Mouse (Mus musculus) liver, embryonic 13.5 days (tissue): ENCODE data around the gene Sh3rf1. TPM values are rescaled to one million over a fixed set of nuclear protein-coding genes. Genes with fewer than 3 reads are reported as not detected.
"Not testable (repeated sequence)": the region's sequence is repeated elsewhere in the genome, so short reads cannot be mapped to it uniquely, and the experiment has no call there.

Experiments used
- ATAC-seq: fragments of 200-750 bp; cut with Nextera tagmentation; 2 replicates; pipeline ENCODE4 v1.8.0; 2017; ENCODE audit warnings: low read depth, mild to moderate bottlenecking, moderate number of reproducible peaks, moderate library complexity
- DNase-seq: peaks from one replicate; pipeline ENCODE4 v3.0.0; 2022
- H3K27ac ChIP-seq: fragments of 300-500 bp; sonication (generic); 2 replicates; pipeline ENCODE4 v1.5.1; 2015; ENCODE audit warnings: moderate library complexity, mild to moderate bottlenecking, inconsistent platforms
- H3K27me3 ChIP-seq: fragments of 300-500 bp; sonication (generic); 2 replicates; pipeline ENCODE4 v1.6.1; 2015; ENCODE audit warnings: mild to moderate bottlenecking, inconsistent platforms
- H3K36me3 ChIP-seq: fragments of 300-500 bp; sonication (generic); 2 replicates; pipeline ENCODE4 v1.6.1; 2015; ENCODE audit warnings: mild to moderate bottlenecking, inconsistent platforms
- H3K4me1 ChIP-seq: fragments of 300-500 bp; sonication (generic); replicated peaks from 2 replicates; pipeline ENCODE4 v1.6.1; 2015; ENCODE audit warnings: inconsistent platforms
- H3K4me2 ChIP-seq: fragments of 300-500 bp; sonication (generic); 2 replicates; pipeline ENCODE4 v1.6.1; 2015; ENCODE audit warnings: inconsistent platforms, mild to moderate bottlenecking, moderate library complexity
- H3K4me3 ChIP-seq: fragments of 300-500 bp; sonication (generic); replicated peaks from 2 replicates; pipeline ENCODE4 v1.5.1; 2015; ENCODE audit warnings: mild to moderate bottlenecking, inconsistent platforms
- H3K9ac ChIP-seq: fragments of 300-500 bp; sonication (generic); 2 replicates; pipeline ENCODE4 v1.6.1; 2015; ENCODE audit warnings: mild to moderate bottlenecking, inconsistent platforms
- H3K9me3 ChIP-seq: fragments of 300-500 bp; sonication (generic); replicated peaks from 2 replicates; pipeline ENCODE4 v1.6.1; 2016; ENCODE audit warnings: inconsistent platforms
- whole genome bisulfite sequencing: fragments of 180-500 bp; shearing (Covaris S2); methylation state at CpG from one replicate; pipeline ENCODE4 v1.1.7; 2015; ENCODE audit not compliant: insufficient replicate concordance; 5-methylcytosine and 5-hydroxymethylcytosine counted together
- polyA plus RNA-seq: library from polyadenylated mRNA; unstranded; fragments of >200 nt; fragmentation: Nextera tagmentation; extraction: Ambion mirVana; gene quantifications from 2 replicates; pipeline ENCODE4 v1.2.1, GENCODE M21; 2015

Sh3rf1 gene
- polyA plus RNA-seq, 1 experiment from 2014 or later: 1.1 TPM

GRCm38 (mm10) chr8:61388341-61388740 is 164.7 kb downstream of the Sh3rf1 start:
- WGBS: 61% methylated on average over 9 of the region's 9 CpGs
- Histone ChIP-seq H3K36me3 (0 out of 2 replicates have a peak, but pooled peaks cover 6% of the 10 kb centered on the region), H3K4me1 (peaks cover 18% of the 10 kb centered on the region), H3K4me3 (no peak overlapping the region), H3K9me3 (no peaks in the 10 kb centered on the region), H3K27me3 (no peaks in the 10 kb centered on the region), H3K27ac (no peak overlapping the region), H3K9ac (no peak overlapping the region), H3K4me2 (no peak overlapping the region)
- DNase-seq: no peak
- ATAC-seq: no peak

- DNase-seq: no peak
- Histone ChIP-seq H3K4me3 (no peak overlapping the region), H3K27me3 (no peaks in the 10 kb centered on the region), H3K27ac (no peak overlapping the region), H3K4me1 (peaks cover 18% of the 10 kb centered on the region), H3K4me2 (no peak overlapping the region), H3K9ac (no peak overlapping the region), H3K9me3 (no peaks in the 10 kb centered on the region), H3K36me3 (no peaks in the 10 kb centered on the region)
- WGBS: 81% methylated on average over 18 of the region's 18 CpGs
- no peak for ATAC-seq
Measured at GRCm38 (mm10) chr8:61390307-61391057, 166.8 kb downstream of the Sh3rf1 start.

- WGBS: 85% methylated on average over 13 of the region's 13 CpGs
- no peak for ATAC-seq
Measured at GRCm38 (mm10) chr8:61391058-61391434, 167.4 kb downstream of the Sh3rf1 start.

GRCm38 (mm10) chr8:61397139-61397538 is 173.5 kb downstream of the Sh3rf1 start:
- DNase-seq (no peak), ATAC-seq (peak; percentile 83)
- H3K9ac ChIP-seq: no peak overlapping the region
- no peaks in the 10 kb centered on the region for H3K9me3 ChIP-seq
- 12% methylated on average over 2 of the region's 2 CpGs for WGBS
- peak overlapping the region; percentile 21; the same call in 1 of the 2 replicates for H3K4me3 ChIP-seq
- H3K27ac ChIP-seq: peak overlapping the region; percentile 61
- H3K27me3 ChIP-seq: no peaks in the 10 kb centered on the region
- H3K36me3 ChIP-seq: no peaks in the 10 kb centered on the region
- 0 out of 2 replicates have a peak overlapping the region, but pooled peaks have one; percentile 13 for H3K4me2 ChIP-seq
- peaks cover 22% of the 10 kb centered on the region for H3K4me1 ChIP-seq

More at GRCm38 (mm10) chr8:61391058-61391434, 167.4 kb downstream of the Sh3rf1 start:
- Histone ChIP-seq H3K9me3 (no peaks in the 10 kb centered on the region), H3K9ac (no peak overlapping the region), H3K27ac (no peak overlapping the region), H3K4me2 (no peak overlapping the region), H3K27me3 (no peaks in the 10 kb centered on the region), H3K36me3 (no peaks in the 10 kb centered on the region), H3K4me3 (no peak overlapping the region), H3K4me1 (peaks cover 18% of the 10 kb centered on the region)
- DNase-seq: no peak

GRCm38 (mm10) chr8:61397755-61398154 is 174.1 kb downstream of the Sh3rf1 start:
- DNase-seq (no peak), ATAC-seq (peak; percentile 29; the same call in 1 of the 2 replicates)
- Histone ChIP-seq H3K4me3 (no peak overlapping the region), H3K4me1 (peaks cover 16% of the 10 kb centered on the region), H3K27ac (no peak overlapping the region), H3K4me2 (no peak overlapping the region), H3K9me3 (no peaks in the 10 kb centered on the region), H3K9ac (no peak overlapping the region), H3K36me3 (no peaks in the 10 kb centered on the region), H3K27me3 (no peaks in the 10 kb centered on the region)
- WGBS: 45% methylated on average over 7 of the region's 7 CpGs

- no peaks in the 10 kb centered on the region for H3K27me3 ChIP-seq
- no peak overlapping the region for H3K4me2 ChIP-seq
- H3K9ac ChIP-seq: no peak overlapping the region
- no peak overlapping the region; the same call in 1 of the 2 replicates for H3K27ac ChIP-seq
- no peaks in the 10 kb centered on the region for H3K9me3 ChIP-seq
- DNase-seq (no peak), ATAC-seq (peak; percentile 41)
- H3K4me3 ChIP-seq: no peak overlapping the region
- H3K4me1 ChIP-seq: peaks cover 4% of the 10 kb centered on the region
- WGBS: 63% methylated on average over 7 of the region's 7 CpGs
- no peaks in the 10 kb centered on the region for H3K36me3 ChIP-seq
Measured at GRCm38 (mm10) chr8:61402861-61403260, 179.2 kb downstream of the Sh3rf1 start.

GRCm38 (mm10) chr8:61403266-61404177 is 179.8 kb downstream of the Sh3rf1 start:
- Histone ChIP-seq H3K36me3 (no peaks in the 10 kb centered on the region), H3K9ac (no peak overlapping the region), H3K27ac (no peak overlapping the region; the same call in none of the 2 replicates), H3K9me3 (no peaks in the 10 kb centered on the region), H3K4me3 (no peak overlapping the region), H3K4me2 (no peak overlapping the region), H3K4me1 (no peaks in the 10 kb centered on the region), H3K27me3 (no peaks in the 10 kb centered on the region)
- no peak for DNase-seq
- ATAC-seq: peak; percentile 29
- 44% methylated on average over 6 of the region's 6 CpGs for WGBS

- H3K36me3 ChIP-seq: no peaks in the 10 kb centered on the region
- no peak overlapping the region for H3K9ac ChIP-seq
- no peaks in the 10 kb centered on the region for H3K9me3 ChIP-seq
- ATAC-seq (no peak), DNase-seq (no peak)
- no peaks in the 10 kb centered on the region for H3K27me3 ChIP-seq
- H3K4me2 ChIP-seq: no peak overlapping the region
- H3K4me3 ChIP-seq: no peak overlapping the region
- no peak overlapping the region for H3K27ac ChIP-seq
- WGBS: 57% methylated on average over 3 of the region's 3 CpGs
- H3K4me1 ChIP-seq: no peaks in the 10 kb centered on the region
Measured at GRCm38 (mm10) chr8:61404178-61404560, 180.5 kb downstream of the Sh3rf1 start.

GRCm38 (mm10) chr8:61409081-61409480 is 185.4 kb downstream of the Sh3rf1 start:
- DNase-seq: no peak
- 75% methylated on average over 4 of the region's 4 CpGs for WGBS

GRCm38 (mm10) chr8:61409712-61410111 is 186.0 kb downstream of the Sh3rf1 start:
- not testable (repeated sequence) for H3K9ac ChIP-seq, H3K27ac ChIP-seq, H3K4me3 ChIP-seq, H3K27me3 ChIP-seq, DNase-seq, H3K9me3 ChIP-seq, H3K4me1 ChIP-seq, H3K36me3 ChIP-seq, H3K4me2 ChIP-seq, ATAC-seq
- WGBS: 57% methylated on average over 5 of the region's 5 CpGs

More at GRCm38 (mm10) chr8:61409081-61409480, 185.4 kb downstream of the Sh3rf1 start:
- H3K4me3 ChIP-seq: no peak overlapping the region
- ATAC-seq: no peak
- no peaks in the 10 kb centered on the region for H3K36me3 ChIP-seq
- H3K4me2 ChIP-seq: no peak overlapping the region
- no peaks in the 10 kb centered on the region for H3K4me1 ChIP-seq
- no peak overlapping the region for H3K27ac ChIP-seq
- H3K27me3 ChIP-seq: no peaks in the 10 kb centered on the region
- no peak overlapping the region for H3K9ac ChIP-seq
- H3K9me3 ChIP-seq: no peaks in the 10 kb centered on the region

GRCm38 (mm10) chr8:61419521-61419920 is 195.8 kb downstream of the Sh3rf1 start:
- Histone ChIP-seq H3K4me3 (no peak overlapping the region), H3K27me3 (no peaks in the 10 kb centered on the region), H3K4me2 (no peak overlapping the region), H3K9ac (no peak overlapping the region), H3K36me3 (no peaks in the 10 kb centered on the region), H3K27ac (no peak overlapping the region), H3K9me3 (no peaks in the 10 kb centered on the region), H3K4me1 (peaks cover 3% of the 10 kb centered on the region; the same call in 1 of the 2 replicates)
- ATAC-seq (no peak), DNase-seq (no peak)
- WGBS: 73% methylated on average over 3 of the region's 3 CpGs
